Mouse (Mus musculus): ENCODE measurements around the gene Lrrc18. TPM values are rescaled to one million over a fixed set of nuclear protein-coding genes. Genes with fewer than 3 reads are reported as not detected.

Gene Lrrc18
- total RNA-seq (2015) (not detected in 2 replicates), total RNA-seq (2017) (0.21 TPM in 1 of 2 replicates, not detected in the other)

- no peak for ATAC-seq (replicated peaks; ENCODE audit: poor library complexity)
These were observed at the start of gene Lrrc18 for GRCm38 (mm10) chr14:32991082-32991481. Gene Lrrc18, plus strand, starts transcription at chr14:32991382.

DNA sequence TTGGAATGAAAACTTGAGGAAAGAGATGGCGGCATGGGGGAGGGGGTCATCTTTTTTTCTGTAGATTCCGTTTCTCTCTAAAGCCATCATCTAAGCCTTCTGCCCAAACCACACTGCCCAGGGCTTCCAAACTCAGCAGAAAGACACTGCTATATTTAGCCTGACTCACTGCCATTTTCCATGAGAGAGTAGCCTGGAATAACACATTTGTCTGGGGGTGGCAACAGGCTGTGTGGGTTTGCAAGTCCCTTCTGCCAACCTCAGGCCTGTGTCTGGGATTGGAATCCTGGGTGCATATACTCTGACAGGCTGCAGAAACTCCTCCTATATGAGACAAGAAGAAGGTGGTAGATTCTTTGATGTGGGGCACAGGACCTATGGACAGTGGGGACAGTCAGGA, 43.7 kb upstream of the Lrrc18 start:
- no peak for ATAC-seq (replicated peaks; ENCODE audit: poor library complexity)

DNA sequence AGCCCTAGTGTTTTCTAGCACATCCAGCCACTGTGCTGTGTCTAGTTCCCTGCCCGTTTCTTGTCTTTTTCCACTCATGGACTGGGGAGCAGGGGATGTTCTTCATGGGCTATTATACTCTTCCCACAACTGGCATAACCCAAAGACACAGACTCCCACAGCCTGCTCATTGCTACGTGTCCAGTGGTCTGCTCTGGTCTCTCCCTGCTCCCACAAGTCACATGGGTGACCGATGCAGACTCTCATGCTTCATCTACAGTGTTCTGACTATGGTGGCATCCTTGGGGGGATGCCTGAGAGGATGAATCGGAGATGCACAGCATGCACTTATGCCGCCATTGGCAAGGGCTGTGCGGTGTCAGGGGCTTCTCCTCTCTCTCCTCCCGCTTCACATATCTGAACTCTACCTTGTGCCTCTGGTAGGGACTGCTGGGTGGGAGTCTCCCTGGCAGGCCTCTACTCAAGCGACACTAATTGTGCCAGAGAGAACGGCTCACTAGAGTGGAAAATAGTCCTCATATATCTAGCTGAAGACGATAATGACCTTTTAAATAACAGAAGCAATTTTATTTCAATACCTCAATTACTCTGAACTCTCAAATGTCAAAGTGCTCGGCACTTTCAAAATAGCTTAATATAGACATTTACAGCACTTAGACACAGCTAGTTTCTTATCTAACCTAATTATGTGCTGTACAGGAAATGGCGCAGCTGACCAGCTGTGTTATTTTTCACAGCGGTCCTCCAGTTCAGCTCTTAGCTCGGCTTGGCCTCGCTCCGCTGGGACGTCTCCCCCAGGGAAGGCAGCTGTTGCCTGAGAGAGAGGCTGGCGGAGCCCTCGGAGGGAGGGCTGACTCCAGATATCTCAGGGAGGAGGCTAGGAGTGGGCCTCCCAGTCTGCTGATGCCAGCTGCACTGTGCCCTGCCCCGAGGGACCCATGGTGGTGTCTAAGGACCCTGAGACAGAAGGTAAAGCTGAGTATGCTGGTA, 40.6 kb upstream of the Lrrc18 start:
- no peak for ATAC-seq (replicated peaks; ENCODE audit: poor library complexity)

DNA sequence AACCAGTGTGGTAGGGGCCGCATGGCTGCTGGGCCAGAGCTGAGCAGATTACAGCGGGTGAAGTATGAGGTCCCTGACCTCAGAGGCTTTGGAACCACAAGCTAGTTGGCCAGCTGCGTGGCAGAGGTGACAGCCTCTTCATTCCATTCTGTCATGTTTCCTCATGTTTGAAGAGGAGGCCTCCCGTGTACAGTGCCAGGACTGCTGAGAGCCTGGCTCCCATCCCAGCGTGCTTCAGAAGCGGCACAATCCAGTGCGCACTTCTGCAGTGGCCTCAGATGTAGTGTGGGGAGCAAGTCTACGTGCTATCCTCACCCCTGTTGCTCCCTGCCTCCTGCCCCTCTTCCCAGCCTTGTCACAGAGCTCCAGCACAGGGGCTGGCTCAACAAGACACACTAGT, 34.7 kb upstream of the Lrrc18 start:
- no peak for ATAC-seq (replicated peaks; ENCODE audit: poor library complexity)

DNA sequence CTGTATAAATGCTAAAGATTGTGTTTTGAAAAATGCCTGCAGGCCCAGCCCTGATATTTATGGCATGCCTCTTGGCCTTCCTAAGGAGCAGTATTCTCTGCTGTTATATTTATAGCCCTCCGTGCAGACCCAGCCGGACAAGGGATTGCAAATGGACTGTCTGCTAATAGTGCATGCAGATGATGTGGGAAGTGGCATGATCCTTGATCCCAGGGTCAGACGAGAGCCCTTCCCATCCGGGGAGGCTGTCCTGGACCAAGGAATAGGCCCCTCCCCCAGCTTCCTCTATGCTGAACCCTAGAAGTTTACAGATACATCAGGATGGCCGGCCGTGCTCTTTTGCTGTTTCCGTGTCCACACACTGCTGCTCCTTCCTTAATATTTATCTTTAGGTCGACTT, 32.5 kb upstream of the Lrrc18 start:
- no peak for ATAC-seq (replicated peaks; ENCODE audit: poor library complexity)

DNA sequence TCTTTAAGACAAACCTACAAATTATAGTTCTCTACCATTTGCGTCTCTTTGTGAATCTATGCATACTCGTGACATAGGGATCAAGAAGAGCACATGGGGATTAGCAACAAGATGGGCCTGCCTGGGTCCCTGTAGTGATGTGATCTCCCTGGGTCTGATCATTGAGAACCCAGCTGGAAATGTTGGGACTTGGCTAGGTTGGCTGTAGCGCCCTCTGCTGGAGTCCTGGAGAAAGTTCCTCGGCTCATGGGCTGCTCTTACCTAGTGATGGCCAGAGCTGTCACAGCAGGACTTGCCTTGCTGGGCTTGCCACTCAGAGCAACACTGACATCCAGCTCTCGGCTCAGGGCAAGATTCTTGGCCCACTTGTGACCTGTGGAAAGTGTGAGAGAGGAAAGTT, 30.7 kb upstream of the Lrrc18 start:
- peak; percentile 65 for ATAC-seq (replicated peaks; ENCODE audit: poor library complexity)

DNA sequence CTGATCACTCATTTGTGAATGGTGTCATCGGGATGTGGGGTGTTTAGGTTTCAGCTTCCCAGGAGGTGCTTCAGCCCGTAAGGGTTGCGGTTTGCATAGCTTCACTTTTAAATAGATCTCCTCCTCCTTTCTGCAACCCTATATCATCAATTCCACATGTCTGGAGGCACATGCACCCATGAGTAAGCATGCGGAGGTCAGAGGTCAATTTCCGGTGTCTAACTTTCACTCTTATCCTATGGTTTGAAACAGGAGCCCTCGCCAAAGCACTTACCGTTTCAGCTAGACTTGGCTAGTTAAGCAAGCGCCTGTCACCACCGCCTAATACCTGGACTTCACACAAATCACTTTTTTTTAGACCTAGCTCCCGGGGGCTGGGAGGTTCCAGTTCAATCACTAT, 26.4 kb upstream of the Lrrc18 start:
- no peak for ATAC-seq (replicated peaks; ENCODE audit: poor library complexity)

GRCm38 (mm10) chr14:32970700-32971099, 20.5 kb upstream of the Lrrc18 start:
- ATAC-seq (replicated peaks; ENCODE audit: poor library complexity): no peak

GRCm38 (mm10) chr14:32984176-32984738, 6.9 kb upstream of the Lrrc18 start:
- ATAC-seq (replicated peaks; ENCODE audit: poor library complexity): no peak

GRCm38 (mm10) chr14:32986659-32987058, 4.5 kb upstream of the Lrrc18 start:
- ATAC-seq (replicated peaks; ENCODE audit: poor library complexity): no peak

DNA sequence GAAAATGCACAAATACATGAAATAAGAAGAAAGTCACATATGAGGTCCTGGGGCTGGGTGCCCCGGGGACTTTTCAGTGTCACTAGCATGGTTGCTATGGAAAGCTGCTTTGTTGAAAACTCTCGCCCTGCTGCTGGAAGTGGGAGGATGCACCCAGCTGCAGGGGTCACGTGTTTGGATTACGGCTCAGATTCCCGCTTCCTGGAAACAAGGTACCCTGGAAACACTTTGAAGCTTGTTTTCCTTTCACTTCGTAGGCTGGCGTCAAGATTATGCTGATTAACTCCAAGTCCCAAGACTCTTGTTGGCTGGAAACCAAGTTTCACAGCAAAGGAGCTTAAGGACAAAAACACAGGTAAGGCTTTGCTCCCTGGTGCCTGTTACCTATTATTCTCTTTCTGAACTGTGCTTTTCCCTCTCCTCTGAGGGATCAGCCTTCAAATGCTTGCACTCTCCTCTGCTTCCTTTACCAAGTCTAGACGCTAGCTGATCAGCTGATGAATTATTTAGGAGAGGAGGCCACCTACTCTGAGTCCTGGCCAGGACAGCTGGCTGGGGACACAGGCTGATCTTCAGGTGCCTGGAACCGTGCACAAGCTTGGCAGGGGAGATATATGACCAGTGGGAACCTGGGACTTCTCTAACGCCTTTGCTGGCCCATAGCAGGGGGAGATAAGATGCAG, 3.9 kb downstream of the Lrrc18 start:
- no peak for ATAC-seq (replicated peaks; ENCODE audit: poor library complexity)

GRCm38 (mm10) chr14:32999511-32999910, 8.3 kb downstream of the Lrrc18 start:
- ATAC-seq (replicated peaks; ENCODE audit: poor library complexity): no peak

- ATAC-seq (replicated peaks; ENCODE audit: poor library complexity): no peak
These were observed 9.2 kb downstream of the Lrrc18 start for GRCm38 (mm10) chr14:33000112-33000979.

- ATAC-seq (replicated peaks; ENCODE audit: poor library complexity): no peak
These were observed 13.9 kb downstream of the Lrrc18 start for GRCm38 (mm10) chr14:33005114-33005513.

- ATAC-seq (replicated peaks; ENCODE audit: poor library complexity): no peak
These were observed 16.5 kb downstream of the Lrrc18 start for GRCm38 (mm10) chr14:33007638-33008037.

DNA sequence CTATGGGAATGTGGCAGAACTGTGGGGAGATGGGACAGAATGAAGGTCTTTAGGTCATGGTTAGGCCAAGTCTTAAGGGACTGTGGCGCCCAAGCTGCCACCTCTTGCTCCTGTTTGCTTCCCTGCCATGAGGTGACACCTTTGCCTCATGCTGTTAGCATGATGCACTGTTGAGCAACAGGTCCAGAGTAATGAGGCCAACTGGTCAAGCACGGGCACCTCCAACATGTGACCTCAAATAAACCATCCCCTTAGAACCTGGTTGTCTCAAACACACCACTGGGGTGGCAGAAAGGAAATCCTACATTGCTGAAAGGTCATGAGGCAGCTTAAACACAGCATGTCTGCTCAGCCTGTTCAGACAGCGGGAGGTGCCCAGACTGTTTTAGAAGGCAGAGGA, 27.9 kb downstream of the Lrrc18 start:
- no peak for ATAC-seq (replicated peaks; ENCODE audit: poor library complexity)

DNA sequence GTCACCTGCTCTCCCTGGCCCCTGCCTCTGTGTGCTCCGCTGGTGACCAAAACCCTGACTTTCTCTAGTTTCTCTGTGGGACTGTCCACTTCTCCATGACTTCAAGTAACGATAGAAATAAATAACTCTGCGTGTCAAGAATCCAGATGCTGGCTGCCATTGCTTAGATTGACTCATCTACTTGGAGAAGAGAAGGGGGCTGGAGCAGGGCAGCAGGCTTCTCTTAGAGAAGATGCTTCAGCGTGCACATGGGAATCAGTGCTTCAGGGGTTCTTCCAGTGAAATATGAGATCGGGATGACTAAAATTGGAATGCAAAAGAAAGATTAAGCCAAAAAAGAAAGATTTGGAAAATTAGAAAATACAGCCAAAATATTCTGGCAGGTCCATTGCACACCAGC, 28.4 kb downstream of the Lrrc18 start:
- ATAC-seq (replicated peaks; ENCODE audit: poor library complexity): no peak

GRCm38 (mm10) chr14:33030849-33031248, 39.7 kb downstream of the Lrrc18 start:
- ATAC-seq (replicated peaks; ENCODE audit: poor library complexity): peak; percentile 48; the same call in 1 of the 2 replicates

DNA sequence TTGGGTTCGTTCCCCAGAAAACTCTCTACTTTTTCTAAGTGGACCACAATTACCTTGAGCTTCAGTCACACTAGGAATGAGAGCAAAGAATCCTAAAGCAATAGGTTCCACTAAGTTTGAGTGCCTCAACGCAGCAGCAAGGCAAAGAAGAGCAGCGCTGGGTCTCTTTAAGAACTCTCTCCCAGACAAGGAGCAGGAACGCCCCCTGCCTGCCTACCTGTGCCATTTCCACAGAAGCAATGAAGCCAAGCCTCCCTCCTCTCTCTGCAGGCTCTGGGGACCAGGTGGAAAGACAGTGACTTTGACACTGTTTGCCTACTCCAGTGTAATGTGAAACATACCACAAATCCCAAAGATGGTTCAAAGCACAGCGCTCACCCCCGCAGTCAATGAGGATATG, 42.2 kb downstream of the Lrrc18 start:
- ATAC-seq (replicated peaks; ENCODE audit: poor library complexity): no peak

GRCm38 (mm10) chr14:33035386-33035785, 44.2 kb downstream of the Lrrc18 start:
- no peak for ATAC-seq (replicated peaks; ENCODE audit: poor library complexity)

DNA sequence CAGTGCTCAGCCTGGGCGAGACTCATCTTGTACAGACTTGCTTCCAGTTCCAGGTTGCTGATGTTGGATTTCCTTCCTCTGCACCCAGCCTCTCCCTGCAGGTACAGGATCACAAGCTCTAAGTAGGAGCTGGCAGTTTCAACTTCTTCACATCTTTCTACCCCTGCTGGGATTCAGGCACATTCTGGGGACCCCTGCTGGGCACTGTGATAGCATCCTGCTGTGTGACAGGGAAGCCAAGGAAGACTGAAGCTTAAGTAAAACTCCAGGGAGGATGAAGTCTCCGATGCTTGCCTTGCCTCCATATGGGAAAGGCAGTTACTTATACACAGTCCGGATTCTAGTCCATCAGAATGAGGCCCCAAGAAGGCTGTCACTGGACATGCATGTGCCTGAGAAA, 45.6 kb downstream of the Lrrc18 start:
- no peak for ATAC-seq (replicated peaks; ENCODE audit: poor library complexity)
